ENCODE assay signal across 19 mouse cellular contexts in the genomic region with DNA sequence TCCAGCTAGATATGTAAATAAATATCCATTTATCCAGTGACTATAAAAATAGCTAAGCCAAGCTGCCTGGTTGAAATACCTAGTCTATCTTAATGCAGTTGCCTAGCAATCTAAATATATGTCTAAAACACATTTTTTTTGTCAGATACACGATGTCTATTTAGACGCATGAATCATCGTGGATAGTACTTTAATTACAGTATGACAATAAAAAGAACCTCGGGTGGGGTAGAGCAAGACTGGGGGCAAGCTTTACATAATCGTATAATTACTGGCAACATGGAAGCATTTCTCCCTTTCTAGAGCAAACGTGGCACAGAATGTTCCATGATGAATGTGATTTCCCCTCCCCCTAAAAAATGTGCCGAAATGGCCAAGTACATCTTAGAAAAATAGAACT.
A peak's percentile ranks its signal among the peaks of the same experiment; 100 is the strongest.
DNase-seq lines count a peak whose midpoint lies in the region; ATAC-seq and TF ChIP-seq lines count a peak whose summit lies in the region.
"Had no signal": no experiment of that assay in that cellular context is flagged by ENCODE, and none has a peak within 500 bp of the region (broad histone marks: within the 10 kb centered on the region; RNA-seq: fewer than 3 reads in every experiment).

No protein-coding gene starts in this region.

- intact Hi-C loops in left cerebral cortex, adult 2 months (cut with DNase I), result loop anchor here (5.0 kb wide), 1 partner anchor 94 kb away; no protein-coding TSS in a partner anchor

- no peak for TF ChIP-seq CTCF in left cerebral cortex, adult 2 months (IDR thresholded peaks at IDR 0.05)

- no peak for DNase-seq in frontal cortex, postnatal 25 days (ENCODE audit: low spot score in 2 of 2)
- DNase-seq in left cerebral cortex, adult 2 months (ENCODE audit: extremely low spot score in 1 of 2, low spot score in 2 of 2), result no peak
- DNase-seq in left cerebral cortex, adult 8-10 months (ENCODE audit: low spot score in 2 of 2), result no peak
- no peak for DNase-seq in lung, postnatal 36 days
- DNase-seq in brain, adult 2 months (ENCODE audit: low read depth, low spot score), result peak; percentile 52
- DNase-seq in embryo, embryonic 10 days (ENCODE audit: low spot score), result no peak
- DNase-seq: adrenal gland, postnatal 10 days; cerebellum, adult 11-12 months; cerebellum, adult 9-10 months; cerebellum, postnatal 25 days; gastrocnemius, postnatal 10 days; heart, adult 18-20 months; heart, postnatal 14 days had no signal

- H3K9me3 ChIP-seq in lung, embryonic 16.5 days (ENCODE audit: control insufficient read depth, low read length), result no peaks in the 10 kb centered on the region
- H3K9me3 ChIP-seq: embryonic facial prominence, embryonic 13.5 days; forebrain, embryonic 13.5 days; heart, embryonic 10.5 days had no signal

- no peak overlapping the region for H3K4me3 ChIP-seq in left cerebral cortex, adult 2 months
- H3K4me3 ChIP-seq in lung, embryonic 16.5 days (ENCODE audit: low read length), result no peak overlapping the region
- H3K4me3 ChIP-seq: embryonic facial prominence, embryonic 13.5 days; forebrain, embryonic 13.5 days; heart, embryonic 10.5 days had no signal

- H3K4me2 ChIP-seq in lung, embryonic 16.5 days (ENCODE audit: low read depth, low read length), result no peak overlapping the region
- H3K4me2 ChIP-seq: embryonic facial prominence, embryonic 13.5 days; forebrain, embryonic 13.5 days had no signal

- no peaks in the 10 kb centered on the region for H3K36me3 ChIP-seq in lung, embryonic 16.5 days (ENCODE audit: control insufficient read depth, insufficient read depth, low read length)
- H3K36me3 ChIP-seq: embryonic facial prominence, embryonic 13.5 days; heart, embryonic 10.5 days had no signal

- no peaks in the 10 kb centered on the region for H3K4me1 ChIP-seq in lung, embryonic 16.5 days (replicated peaks; ENCODE audit: control insufficient read depth, insufficient read depth, low read length)
- H3K4me1 ChIP-seq: embryonic facial prominence, embryonic 13.5 days; heart, embryonic 10.5 days had no signal

- H3K9ac ChIP-seq in lung, embryonic 16.5 days (ENCODE audit: low read length), result no peak overlapping the region
- H3K9ac ChIP-seq: embryonic facial prominence, embryonic 13.5 days; forebrain, embryonic 13.5 days had no signal

- WGBS in lung, embryonic 16.5 days, result 47% methylated on average over 7 of the region's 7 CpGs

- H3K27ac ChIP-seq in left cerebral cortex, adult 2 months, result peak overlapping the region; percentile 24; the same call in 1 of the 2 replicates
- H3K27ac ChIP-seq in lung, embryonic 16.5 days (ENCODE audit: low read length), result no peak overlapping the region
- H3K27ac ChIP-seq: embryonic facial prominence, embryonic 13.5 days; forebrain, embryonic 13.5 days; heart, embryonic 10.5 days had no signal

- no peaks in the 10 kb centered on the region for H3K27me3 ChIP-seq in lung, embryonic 16.5 days (ENCODE audit: control insufficient read depth, insufficient read depth, low read depth, low read length)
- H3K27me3 ChIP-seq: embryonic facial prominence, embryonic 13.5 days; forebrain, embryonic 13.5 days had no signal

- ATAC-seq in frontal cortex, adult (ENCODE audit: low TSS enrichment), result peak; percentile 86
- peak; percentile 20; the same call in 1 of the 2 replicates for ATAC-seq in lung, embryonic 16.5 days (ENCODE audit: low read depth)
- ATAC-seq: hindbrain, embryonic 16.5 days had no signal
